Mouse (Mus musculus) adrenal gland, adult 2 months (tissue): Measurements from ENCODE around the gene Olfr1383. TPM values are rescaled to one million over a fixed set of nuclear protein-coding genes. Genes with fewer than 3 reads are reported as not detected.
"Not testable (repeated sequence)": the region's sequence is repeated elsewhere in the genome, so short reads cannot be mapped to it uniquely, and the experiment has no call there.

Source experiments
- DNase-seq: peaks from one replicate; pipeline ENCODE4 v3.0.0; 2021
- long read RNA-seq: library from polyadenylated mRNA; stranded (forward); transcript quantifications from one replicate; pipeline ENCODE4 v2.0.0, GENCODE M21; 2021
- polyA plus RNA-seq: library from polyadenylated mRNA; depleted of rRNA; stranded (reverse); fragments of >200 nt; gene quantifications from 2 replicates; pipeline ENCODE4 v1.2.3, GENCODE M21; 2012; rRNA removed
- total RNA-seq, 2 experiments: library from RNA; stranded (reverse); gene quantifications; 2 replicates each; pipeline ENCODE4 v1.2.3; 2021

The Olfr1383 gene
- total RNA-seq (not detected), polyA plus RNA-seq (not detected in 2 replicates)
- long read RNA-seq = 0 reads

GRCm38 (mm10) chr11:49519348-49519747 is at the start of gene Olfr1383:
Olfr1383 (plus strand) TSS chr11:49519648.
- no peak for DNase-seq

- no peak for DNase-seq
Observed at GRCm38 (mm10) chr11:49485973-49486372, 33.5 kb upstream of the Olfr1383 start.

GRCm38 (mm10) chr11:49488770-49489169 is 30.7 kb upstream of the Olfr1383 start, which contains the start of gene Olfr1385:
Olfr1385 (plus strand) TSS chr11:49489070.
- DNase-seq = not testable (repeated sequence)

- DNase-seq = no peak
Observed at GRCm38 (mm10) chr11:49518086-49518485, 1.4 kb upstream of the Olfr1383 start.

GRCm38 (mm10) chr11:49527947-49528346 is 8.5 kb downstream of the Olfr1383 start, which contains the start of gene Olfr1382:
Olfr1382 (plus strand) TSS chr11:49528247.
- no peak for DNase-seq

GRCm38 (mm10) chr11:49532761-49533160 is 13.3 kb downstream of the Olfr1383 start:
- no peak for DNase-seq

GRCm38 (mm10) chr11:49536631-49537030 is 17.2 kb downstream of the Olfr1383 start:
- DNase-seq = not testable (repeated sequence)

- DNase-seq = not testable (repeated sequence)
Observed at GRCm38 (mm10) chr11:49543149-49543548, 23.7 kb downstream of the Olfr1383 start, which contains the start of gene Olfr1381. Olfr1381 (plus strand) TSS chr11:49543449.

- DNase-seq = not testable (repeated sequence)
Observed at GRCm38 (mm10) chr11:49554033-49554432, 34.6 kb downstream of the Olfr1383 start.

GRCm38 (mm10) chr11:49556578-49556977 is 37.1 kb downstream of the Olfr1383 start, which contains the start of gene Olfr1380:
Olfr1380 (plus strand) TSS chr11:49556878.
- not testable (repeated sequence) for DNase-seq

GRCm38 (mm10) chr11:49575054-49575453 is 55.6 kb downstream of the Olfr1383 start:
- DNase-seq = not testable (repeated sequence)

Other genes with a start within 250 kb of the Olfr1383 start
- under 1 TPM in 1 of 2 experiments, not detected in 1; 0.32 TPM for gene Olfr1393, start 241.3 kb upstream of the Olfr1383 start, total RNA-seq
- 0.04 TPM in 1 of 2 replicates, not detected in the other for gene Olfr1393, start 241.3 kb upstream of the Olfr1383 start, polyA plus RNA-seq
- not detected for gene Olfr1392, start 234.4 kb upstream of the Olfr1383 start, total RNA-seq
- gene Olfr1392, start 234.4 kb upstream of the Olfr1383 start, polyA plus RNA-seq = 0.22 TPM in 1 of 2 replicates, not detected in the other
- not detected for gene Olfr10, start 214.9 kb upstream of the Olfr1383 start, total RNA-seq
- gene Olfr10, start 214.9 kb upstream of the Olfr1383 start, polyA plus RNA-seq = not detected in 2 replicates
- not detected for gene Olfr1391, start 196.9 kb upstream of the Olfr1383 start, total RNA-seq
- not detected in 2 replicates for gene Olfr1391, start 196.9 kb upstream of the Olfr1383 start, polyA plus RNA-seq
- not detected for gene Olfr1390, start 184.5 kb upstream of the Olfr1383 start, total RNA-seq
- gene Olfr1390, start 184.5 kb upstream of the Olfr1383 start, polyA plus RNA-seq = not detected in 2 replicates
- gene Olfr1389, start 96.6 kb upstream of the Olfr1383 start, total RNA-seq = not detected
- gene Olfr1389, start 96.6 kb upstream of the Olfr1383 start, polyA plus RNA-seq = not detected in 2 replicates
- gene Olfr1388, start 83.0 kb upstream of the Olfr1383 start, total RNA-seq = under 1 TPM in 1 of 2 experiments, not detected in 1; 0.12 TPM
- gene Olfr1388, start 83.0 kb upstream of the Olfr1383 start, polyA plus RNA-seq = not detected in 2 replicates
- not detected for gene Olfr1387, start 64.3 kb upstream of the Olfr1383 start, total RNA-seq
- not detected in 2 replicates for gene Olfr1387, start 64.3 kb upstream of the Olfr1383 start, polyA plus RNA-seq
- not detected for gene Olfr1386, start 54.6 kb upstream of the Olfr1383 start, total RNA-seq
- gene Olfr1386, start 54.6 kb upstream of the Olfr1383 start, polyA plus RNA-seq = not detected in 2 replicates
- not detected for gene Olfr1385, start 30.6 kb upstream of the Olfr1383 start, total RNA-seq
- gene Olfr1385, start 30.6 kb upstream of the Olfr1383 start, polyA plus RNA-seq = not detected in 2 replicates
- gene Olfr1384, start 12.9 kb upstream of the Olfr1383 start, total RNA-seq = under 1 TPM in 1 of 2 experiments, not detected in 1; 0.37 TPM
- not detected in 2 replicates for gene Olfr1384, start 12.9 kb upstream of the Olfr1383 start, polyA plus RNA-seq
- gene Olfr1382, start 8.6 kb downstream of the Olfr1383 start, total RNA-seq = not detected
- not detected in 2 replicates for gene Olfr1382, start 8.6 kb downstream of the Olfr1383 start, polyA plus RNA-seq
- gene Olfr1381, start 23.8 kb downstream of the Olfr1383 start, total RNA-seq = not detected
- not detected in 2 replicates for gene Olfr1381, start 23.8 kb downstream of the Olfr1383 start, polyA plus RNA-seq
- gene Olfr1380, start 37.2 kb downstream of the Olfr1383 start, total RNA-seq = not detected
- gene Olfr1380, start 37.2 kb downstream of the Olfr1383 start, polyA plus RNA-seq = not detected in 2 replicates
- 10 to 100 TPM; 12.5 to 20.9 TPM for gene Flt4, start 89.6 kb downstream of the Olfr1383 start, total RNA-seq
- 16.5 and 17.5 TPM in 2 replicates for gene Flt4, start 89.6 kb downstream of the Olfr1383 start, polyA plus RNA-seq
- not detected for gene Scgb3a1, start 144.0 kb downstream of the Olfr1383 start, total RNA-seq
- 0.58 TPM in 1 of 2 replicates, not detected in the other for gene Scgb3a1, start 144.0 kb downstream of the Olfr1383 start, polyA plus RNA-seq
- 10 to 100 TPM; 36.6 to 38.2 TPM for gene Cnot6, start 193.1 kb downstream of the Olfr1383 start, total RNA-seq
- 2.5 and 2.6 TPM in 2 replicates for gene Cnot6, start 193.1 kb downstream of the Olfr1383 start, polyA plus RNA-seq